Mouse (Mus musculus): ENCODE measurements around the gene Olfr490. TPM values are rescaled to one million over a fixed set of nuclear protein-coding genes. Genes with fewer than 3 reads are reported as not detected.

Olfr490 gene
- not detected in 2 replicates for polyA plus RNA-seq (2015; fragmentation: Nextera tagmentation; extraction: Ambion mirVana)

DNA sequence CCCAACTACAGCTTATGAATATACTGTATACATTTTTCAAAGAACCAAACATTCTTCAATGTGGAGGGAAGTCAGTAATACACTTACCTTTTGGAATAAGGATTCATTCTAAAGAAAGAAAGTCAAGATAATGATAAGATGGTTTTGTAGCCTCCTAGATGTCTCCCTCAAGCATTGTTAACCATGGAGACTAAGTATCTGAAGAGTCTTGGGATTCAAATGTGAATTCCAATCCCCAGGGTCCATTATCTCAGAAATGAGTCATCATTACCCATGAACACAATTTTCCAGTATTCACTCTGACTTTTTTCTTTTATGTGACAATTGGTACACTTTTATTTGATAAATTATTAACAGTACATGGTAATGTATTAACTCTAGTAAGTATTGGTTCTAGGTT lies at the start of gene Olfr490:
Olfr490 (minus strand) TSS at position 101 of the 400 bp plus-strand sequence.
- no peak for ATAC-seq (replicated peaks; ENCODE audit: extremely low read depth, insufficient read depth, low FRiP score)
- Histone ChIP-seq H3K36me3 (ENCODE audit: control insufficient read depth, insufficient read depth) (no peaks in the 10 kb centered on the region), H3K4me1 (ENCODE audit: control insufficient read depth, insufficient read depth, low read length) (no peaks in the 10 kb centered on the region), H3K27me3 (ENCODE audit: control insufficient read depth, insufficient read depth, low read length) (no peaks in the 10 kb centered on the region), H3K9me3 (replicated peaks; ENCODE audit: control insufficient read depth, low read length) (0 out of 2 replicates have a peak, but pooled peaks cover 3% of the 10 kb centered on the region), H3K4me2 (ENCODE audit: low read depth, low read length) (no peak within 1 kb of the TSS), H3K27ac (ENCODE audit: low read length) (no peak within 1 kb of the TSS), H3K9ac (ENCODE audit: low read length) (no peak within 1 kb of the TSS), H3K4me3 (ENCODE audit: low read length) (no peak within 1 kb of the TSS)

DNA sequence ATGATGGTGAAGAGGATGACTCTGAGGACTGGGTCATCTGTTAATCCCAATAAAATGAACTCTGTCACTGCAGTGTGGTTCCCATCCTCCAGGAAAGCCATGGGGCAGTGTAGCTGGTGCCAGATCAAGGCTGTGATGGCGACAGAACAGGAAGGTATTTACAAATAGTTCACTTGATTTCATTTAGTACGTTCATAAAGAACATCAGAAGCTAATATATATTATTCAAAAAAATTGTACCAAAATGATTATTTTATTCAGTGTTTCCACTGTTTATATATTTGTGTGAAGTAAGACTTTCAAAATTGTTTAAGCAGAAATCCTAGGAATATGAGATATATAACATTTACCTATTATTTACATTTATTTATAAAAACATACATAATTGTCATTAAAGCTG lies 34.8 kb upstream of the Olfr490 start, which contains the start of gene Olfr492:
Olfr492 (minus strand) TSS at position 101 of the 400 bp plus-strand sequence.
- no peak for ATAC-seq (replicated peaks; ENCODE audit: extremely low read depth, insufficient read depth, low FRiP score)
- 70% methylated on average over 2 of the region's 2 CpGs for WGBS
- H3K4me3 ChIP-seq (ENCODE audit: low read length): no peak within 1 kb of the TSS

DNA sequence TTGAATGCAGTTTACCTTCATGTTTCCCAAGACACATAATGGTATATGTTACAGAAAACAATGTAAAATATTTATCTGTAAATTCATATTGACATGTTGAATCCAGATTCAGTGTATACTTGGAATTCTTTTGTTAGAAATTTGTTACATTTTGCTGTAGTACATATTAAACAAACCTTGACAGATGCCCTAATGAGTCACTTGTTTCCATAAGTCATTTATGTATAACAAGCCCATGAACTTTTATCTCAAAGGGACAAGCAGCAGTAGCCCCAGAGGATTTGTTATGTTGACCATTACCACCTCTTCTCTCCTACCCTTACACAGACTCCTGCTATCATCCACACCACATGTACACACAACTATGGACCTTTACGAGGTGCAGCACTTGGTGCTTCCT lies 24.4 kb upstream of the Olfr490 start, which contains the start of gene Olfr491:
Olfr491 (plus strand) TSS at position 301 of the 400 bp plus-strand sequence.
- no peak within 1 kb of the TSS for H3K9ac ChIP-seq (ENCODE audit: low read length)
- no peaks in the 10 kb centered on the region for H3K9me3 ChIP-seq (replicated peaks; ENCODE audit: control insufficient read depth, low read length)
- no peak for ATAC-seq (replicated peaks; ENCODE audit: extremely low read depth, insufficient read depth, low FRiP score)
- no peak within 1 kb of the TSS for H3K27ac ChIP-seq (ENCODE audit: low read length)
- no peaks in the 10 kb centered on the region for H3K4me1 ChIP-seq (ENCODE audit: control insufficient read depth, insufficient read depth, low read length)
- 54% methylated on average over 1 of the region's 1 CpGs for WGBS
- H3K4me3 ChIP-seq (ENCODE audit: low read length): no peak within 1 kb of the TSS
- no peaks in the 10 kb centered on the region for H3K36me3 ChIP-seq (ENCODE audit: control insufficient read depth, insufficient read depth)
- H3K27me3 ChIP-seq (ENCODE audit: control insufficient read depth, insufficient read depth, low read length): no peaks in the 10 kb centered on the region
- H3K4me2 ChIP-seq (ENCODE audit: low read depth, low read length): no peak within 1 kb of the TSS

More for the DNA sequence above, 34.8 kb upstream of the Olfr490 start, which contains the start of gene Olfr492:
- Histone ChIP-seq H3K9ac (ENCODE audit: low read length) (no peak within 1 kb of the TSS), H3K9me3 (replicated peaks; ENCODE audit: control insufficient read depth, low read length) (no peaks in the 10 kb centered on the region), H3K4me1 (ENCODE audit: control insufficient read depth, insufficient read depth, low read length) (no peaks in the 10 kb centered on the region), H3K4me2 (ENCODE audit: low read depth, low read length) (no peak within 1 kb of the TSS), H3K36me3 (ENCODE audit: control insufficient read depth, insufficient read depth) (no peaks in the 10 kb centered on the region), H3K27ac (ENCODE audit: low read length) (no peak within 1 kb of the TSS), H3K27me3 (ENCODE audit: control insufficient read depth, insufficient read depth, low read length) (no peaks in the 10 kb centered on the region)

DNA sequence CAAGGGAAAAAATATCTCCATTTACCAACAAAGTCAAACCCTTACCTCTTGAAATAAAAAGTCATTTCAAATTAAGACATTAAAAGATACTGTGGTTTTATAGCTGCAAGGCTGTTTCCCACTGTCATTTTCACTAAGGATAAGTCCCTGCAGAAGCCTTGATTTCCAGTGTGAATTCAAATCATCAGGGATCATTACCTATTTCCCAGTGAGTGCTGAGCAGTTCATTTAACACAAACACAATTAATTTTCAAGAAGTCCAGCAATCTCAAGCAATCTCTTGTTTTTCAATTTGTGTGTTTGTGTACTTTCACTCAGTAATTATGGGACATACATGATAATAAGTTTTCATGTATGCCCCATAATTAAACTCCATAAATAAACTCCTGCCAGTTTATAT lies 30.5 kb downstream of the Olfr490 start, which contains the start of gene Olfr488:
Olfr488 (minus strand) TSS at position 101 of the 400 bp plus-strand sequence.
- Histone ChIP-seq H3K9ac (ENCODE audit: low read length) (no peak within 1 kb of the TSS), H3K4me3 (ENCODE audit: low read length) (no peak within 1 kb of the TSS), H3K27ac (ENCODE audit: low read length) (no peak within 1 kb of the TSS), H3K9me3 (replicated peaks; ENCODE audit: control insufficient read depth, low read length) (no peaks in the 10 kb centered on the region; the same call in 1 of the 2 replicates), H3K4me1 (ENCODE audit: control insufficient read depth, insufficient read depth, low read length) (no peaks in the 10 kb centered on the region), H3K4me2 (ENCODE audit: low read depth, low read length) (no peak within 1 kb of the TSS), H3K27me3 (ENCODE audit: control insufficient read depth, insufficient read depth, low read length) (no peaks in the 10 kb centered on the region), H3K36me3 (ENCODE audit: control insufficient read depth, insufficient read depth) (no peaks in the 10 kb centered on the region)
- no peak for ATAC-seq (replicated peaks; ENCODE audit: extremely low read depth, insufficient read depth, low FRiP score)

Other genes with a start within 250 kb of the Olfr490 start
- not detected in 2 replicates for gene Olfr479, start 238.2 kb downstream of the Olfr490 start, polyA plus RNA-seq (2015; fragmentation: Nextera tagmentation; extraction: Ambion mirVana)
- gene Olfr480, start 221.6 kb downstream of the Olfr490 start, polyA plus RNA-seq (2015; fragmentation: Nextera tagmentation; extraction: Ambion mirVana): not detected in 2 replicates
- gene Olfr481, start 209.1 kb downstream of the Olfr490 start, polyA plus RNA-seq (2015; fragmentation: Nextera tagmentation; extraction: Ambion mirVana): not detected in 2 replicates
- gene Olfr482, start 191.3 kb downstream of the Olfr490 start, polyA plus RNA-seq (2015; fragmentation: Nextera tagmentation; extraction: Ambion mirVana): 0.13 TPM in 1 of 2 replicates, not detected in the other
- not detected in 2 replicates for gene Olfr483, start 188.1 kb downstream of the Olfr490 start, polyA plus RNA-seq (2015; fragmentation: Nextera tagmentation; extraction: Ambion mirVana)
- gene Olfr484, start 161.5 kb downstream of the Olfr490 start, polyA plus RNA-seq (2015; fragmentation: Nextera tagmentation; extraction: Ambion mirVana): not detected in 2 replicates
- gene Olfr485, start 129.1 kb downstream of the Olfr490 start, polyA plus RNA-seq (2015; fragmentation: Nextera tagmentation; extraction: Ambion mirVana): not detected in 2 replicates
- not detected in 2 replicates for gene Olfr486, start 116.2 kb downstream of the Olfr490 start, polyA plus RNA-seq (2015; fragmentation: Nextera tagmentation; extraction: Ambion mirVana)
- gene Olfr487, start 74.3 kb downstream of the Olfr490 start, polyA plus RNA-seq (2015; fragmentation: Nextera tagmentation; extraction: Ambion mirVana): not detected in 2 replicates
- gene Olfr488, start 30.6 kb downstream of the Olfr490 start, polyA plus RNA-seq (2015; fragmentation: Nextera tagmentation; extraction: Ambion mirVana): not detected in 2 replicates
- not detected in 2 replicates for gene Olfr491, start 24.5 kb upstream of the Olfr490 start, polyA plus RNA-seq (2015; fragmentation: Nextera tagmentation; extraction: Ambion mirVana)
- gene Olfr492, start 34.7 kb upstream of the Olfr490 start, polyA plus RNA-seq (2015; fragmentation: Nextera tagmentation; extraction: Ambion mirVana): not detected in 2 replicates
- gene Olfr493, start 58.0 kb upstream of the Olfr490 start, polyA plus RNA-seq (2015; fragmentation: Nextera tagmentation; extraction: Ambion mirVana): not detected in 2 replicates
- not detected in 2 replicates for gene Olfr494, start 76.4 kb upstream of the Olfr490 start, polyA plus RNA-seq (2015; fragmentation: Nextera tagmentation; extraction: Ambion mirVana)
- gene Olfr495, start 104.2 kb upstream of the Olfr490 start, polyA plus RNA-seq (2015; fragmentation: Nextera tagmentation; extraction: Ambion mirVana): not detected in 2 replicates
- gene Olfr497, start 131.5 kb upstream of the Olfr490 start, polyA plus RNA-seq (2015; fragmentation: Nextera tagmentation; extraction: Ambion mirVana): not detected in 2 replicates
- gene Olfr498, start 176.4 kb upstream of the Olfr490 start, polyA plus RNA-seq (2015; fragmentation: Nextera tagmentation; extraction: Ambion mirVana): not detected in 2 replicates
- not detected in 2 replicates for gene Olfr502, start 236.1 kb upstream of the Olfr490 start, polyA plus RNA-seq (2015; fragmentation: Nextera tagmentation; extraction: Ambion mirVana)